Mouse (Mus musculus): ENCODE data around the gene Taar7b.

- no peak for TF ChIP-seq POLR2A (IDR thresholded peaks at IDR 0.05; ENCODE audit: insufficient read length, low read depth)
- no peak for TF ChIP-seq TCF3 (IDR thresholded peaks at IDR 0.05; ENCODE audit: insufficient read length, low read depth)
- TF ChIP-seq MYOD1 (IDR thresholded peaks at IDR 0.05; ENCODE audit: control insufficient read depth in 1 of 3, insufficient read length in 2 of 3, low read depth in 2 of 3), result no peak
- TF ChIP-seq MAX (IDR thresholded peaks at IDR 0.05; ENCODE audit: low read depth), result no peak
- no peak for TF ChIP-seq POLR2AphosphoS2 (IDR thresholded peaks at IDR 0.05; ENCODE audit: insufficient read length, low read depth)
Observed at GRCm38 (mm10) chr10:23977958-23978357, 21.8 kb upstream of the Taar7b start.

Data from myocyte (in vitro differentiated cells).